Mouse (Mus musculus): ENCODE measurements around the gene Apc2. TPM values are rescaled to one million over a fixed set of nuclear protein-coding genes. Genes with fewer than 3 reads are reported as not detected.

Apc2 gene
- total RNA-seq, 1 experiment from 2014 or later, result 0.30 TPM

DNA sequence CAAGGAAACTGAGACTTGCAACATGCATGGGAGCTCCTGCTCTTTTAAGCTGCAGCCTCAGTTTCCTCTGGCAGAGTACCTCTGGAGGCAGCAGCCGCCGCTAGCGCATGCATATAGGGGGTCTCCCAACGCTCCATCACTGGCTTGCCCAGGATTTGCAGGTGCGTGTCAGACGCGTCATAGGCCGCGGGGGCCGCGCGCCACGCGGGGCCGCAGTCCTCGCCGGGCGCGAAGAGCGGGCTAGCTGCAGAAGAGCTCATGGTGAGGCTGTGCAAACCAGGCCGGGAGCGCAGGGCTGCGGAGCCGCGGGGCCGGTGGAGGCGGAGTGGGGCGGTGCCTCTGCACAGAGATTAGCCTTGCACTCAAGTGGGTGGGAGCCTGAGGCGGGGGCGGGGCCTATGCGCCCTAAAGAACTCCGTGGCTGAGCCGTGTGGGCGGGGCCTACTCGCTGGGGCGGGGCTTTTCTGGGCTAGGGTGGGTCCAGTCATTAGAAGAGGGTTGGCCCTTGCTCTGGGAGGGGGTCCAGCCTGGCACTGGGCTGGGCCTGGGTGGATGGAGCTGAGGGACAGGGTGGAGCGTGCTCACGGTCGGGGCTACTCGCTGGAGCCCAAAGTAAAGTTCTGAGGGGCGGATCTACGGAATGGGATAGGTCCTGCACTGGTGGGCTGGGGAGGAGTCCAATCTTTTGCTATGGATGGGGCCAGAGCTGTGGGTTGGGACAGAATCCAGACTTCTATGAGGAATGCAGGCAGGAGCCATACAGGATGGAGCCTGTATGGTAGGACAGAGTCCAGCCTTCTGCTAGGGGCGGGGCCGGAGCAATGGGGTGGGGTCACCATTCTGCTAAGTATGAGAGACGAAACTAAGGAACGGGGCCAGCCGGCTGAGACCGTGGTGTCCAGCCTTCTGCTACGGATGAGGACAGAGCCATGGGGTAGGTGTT is 34.9 kb upstream of the Apc2 start, which contains the start of the genes Gamt and Dazap1:
TSS of gene Gamt (minus strand) at position 371 of the 943 bp plus-strand sequence.
TSS of gene Dazap1 (plus strand) at position 845 of the 943 bp plus-strand sequence.
- peak; percentile 54 to 57 for ATAC-seq (replicated peaks in 1 of 2; ENCODE audit: insufficient read depth in 1 of 2, low FRiP score in 2 of 2, low TSS enrichment in 1 of 2, low read depth in 1 of 2, poor library complexity in 2 of 2, severe bottlenecking in 2 of 2)

DNA sequence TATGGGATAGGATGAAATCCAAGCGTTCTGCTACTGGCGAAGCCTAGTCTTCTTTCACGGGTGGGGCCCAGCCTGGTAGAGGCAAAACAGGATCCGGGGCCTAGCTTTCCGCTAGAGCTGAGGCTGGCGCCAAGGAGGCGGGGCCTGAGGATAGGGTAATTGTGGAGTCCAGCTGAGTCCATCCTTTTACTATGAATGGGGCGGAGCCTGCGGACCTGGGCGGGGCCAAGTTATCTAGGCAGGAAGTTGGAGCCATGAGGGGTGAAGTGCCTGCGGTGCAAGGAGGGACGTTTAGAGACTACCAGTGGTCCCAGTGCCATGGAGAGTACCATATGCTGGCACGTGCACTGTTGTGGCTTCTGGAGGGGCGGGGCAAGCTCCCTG is 34.2 kb upstream of the Apc2 start:
- ATAC-seq (replicated peaks in 1 of 2; ENCODE audit: insufficient read depth in 1 of 2, low FRiP score in 2 of 2, low TSS enrichment in 1 of 2, low read depth in 1 of 2, poor library complexity in 2 of 2, severe bottlenecking in 2 of 2), result peak; percentile 73 to 79

DNA sequence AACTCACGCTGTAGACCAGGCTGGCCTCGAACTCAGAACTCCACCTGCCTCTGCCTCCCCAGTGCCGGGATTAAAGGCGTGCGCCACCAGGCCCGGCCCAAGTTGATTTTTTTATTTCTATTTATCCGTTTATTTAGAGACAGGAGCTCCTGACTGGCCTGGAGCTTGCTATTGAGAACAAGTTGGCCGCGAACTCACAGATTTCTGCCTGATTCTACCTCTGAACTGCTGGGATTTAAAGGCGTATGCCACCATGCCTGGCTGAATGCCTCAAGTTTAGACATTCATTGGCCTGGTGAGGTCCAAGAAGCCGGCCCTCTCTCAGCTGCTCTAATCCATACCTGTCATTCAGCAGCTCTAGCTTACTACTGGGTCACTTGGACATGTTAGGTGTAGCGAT is 33.6 kb upstream of the Apc2 start:
- ATAC-seq (replicated peaks in 1 of 2; ENCODE audit: insufficient read depth in 1 of 2, low FRiP score in 2 of 2, low TSS enrichment in 1 of 2, low read depth in 1 of 2, poor library complexity in 2 of 2, severe bottlenecking in 2 of 2), result no peak

DNA sequence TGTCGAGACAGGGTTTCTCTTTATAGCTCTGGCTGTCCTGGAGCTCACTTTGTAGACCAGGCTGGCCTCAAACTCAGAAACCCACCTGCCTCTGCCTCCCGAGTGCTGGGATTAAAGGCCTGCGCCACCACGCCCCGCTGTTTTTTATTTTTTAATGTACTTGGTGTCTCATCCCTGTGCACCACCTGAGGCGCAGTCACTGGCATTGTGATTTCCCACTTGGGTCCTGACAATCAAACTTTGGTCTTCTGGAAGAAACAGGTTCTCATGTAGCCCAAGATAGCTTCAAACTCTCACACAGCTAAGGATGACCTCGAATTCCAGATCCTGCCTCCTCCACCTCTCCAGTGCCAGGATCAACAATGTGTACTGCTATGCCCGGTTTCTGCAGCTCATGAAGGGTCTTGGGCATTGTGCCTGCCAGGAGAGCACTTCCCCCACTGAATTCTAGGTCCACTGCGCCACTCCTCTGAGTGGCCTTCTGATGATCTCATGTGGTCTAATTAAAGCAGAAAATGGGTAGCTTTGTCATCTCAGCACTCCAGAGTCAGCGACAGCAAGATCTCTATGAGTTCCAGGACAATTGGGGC is 32.9 kb upstream of the Apc2 start:
- ATAC-seq (replicated peaks in 1 of 2; ENCODE audit: insufficient read depth in 1 of 2, low FRiP score in 2 of 2, low TSS enrichment in 1 of 2, low read depth in 1 of 2, poor library complexity in 2 of 2, severe bottlenecking in 2 of 2), result no peak

DNA sequence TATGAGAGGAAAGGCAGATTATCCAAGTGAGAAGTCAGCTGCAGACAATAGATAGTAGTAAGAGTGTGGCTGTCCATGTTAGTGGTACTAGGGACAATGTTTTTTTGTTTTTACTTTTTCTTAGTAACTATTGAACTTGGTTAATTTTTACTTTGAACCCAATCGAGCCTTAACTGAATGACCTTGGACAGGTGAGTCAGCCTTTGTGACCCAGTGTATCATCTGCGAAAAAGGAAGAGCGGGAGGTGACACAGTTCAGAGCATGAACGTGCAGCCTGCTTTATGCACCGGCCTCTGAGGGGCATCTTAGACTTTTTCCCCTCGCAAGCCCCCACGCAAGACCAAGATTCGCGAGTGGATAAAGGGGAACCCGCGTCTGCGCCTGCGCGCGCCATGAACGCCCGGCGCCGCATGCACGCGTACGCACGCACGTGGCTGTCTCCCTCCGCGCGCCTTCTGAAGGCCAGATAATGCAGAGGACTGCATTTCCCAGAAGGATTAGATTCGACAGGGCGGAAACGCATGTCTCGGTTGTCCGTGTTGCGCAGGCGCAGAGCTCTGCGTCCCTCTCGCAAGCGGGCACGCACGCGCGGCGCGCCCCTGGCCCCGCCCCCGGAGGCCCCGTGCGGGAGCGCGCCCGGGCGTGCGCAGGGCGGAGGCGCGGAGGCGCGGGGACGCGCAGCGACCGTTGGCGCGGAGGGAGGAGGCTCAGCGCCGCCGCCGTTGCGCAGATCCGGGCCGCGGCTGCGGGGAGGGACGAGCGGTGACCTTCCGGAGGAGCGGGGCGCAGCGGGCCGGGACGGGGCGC is 31.2 kb upstream of the Apc2 start:
- peak; percentile 55 to 57 for ATAC-seq (replicated peaks in 1 of 2; ENCODE audit: insufficient read depth in 1 of 2, low FRiP score in 2 of 2, low TSS enrichment in 1 of 2, low read depth in 1 of 2, poor library complexity in 2 of 2, severe bottlenecking in 2 of 2)

DNA sequence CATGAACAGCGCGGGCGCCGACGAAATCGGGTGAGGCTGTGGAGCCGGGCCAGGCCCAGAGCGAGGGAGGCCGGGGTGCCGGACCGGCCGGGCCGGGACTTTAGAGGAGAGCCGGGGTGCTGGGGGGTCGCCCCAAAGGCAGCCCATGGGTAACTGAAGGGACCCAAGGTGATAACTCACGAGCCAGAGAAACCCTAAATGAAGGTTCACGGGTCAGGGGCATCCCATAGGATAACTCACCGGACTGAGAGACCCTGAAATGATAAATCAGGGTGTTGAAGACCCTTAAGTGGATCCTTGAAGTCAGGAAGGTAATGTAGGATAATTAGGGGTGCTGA is 30.7 kb upstream of the Apc2 start:
- ATAC-seq (replicated peaks in 1 of 2; ENCODE audit: insufficient read depth in 1 of 2, low FRiP score in 2 of 2, low TSS enrichment in 1 of 2, low read depth in 1 of 2, poor library complexity in 2 of 2, severe bottlenecking in 2 of 2), result no peak

DNA sequence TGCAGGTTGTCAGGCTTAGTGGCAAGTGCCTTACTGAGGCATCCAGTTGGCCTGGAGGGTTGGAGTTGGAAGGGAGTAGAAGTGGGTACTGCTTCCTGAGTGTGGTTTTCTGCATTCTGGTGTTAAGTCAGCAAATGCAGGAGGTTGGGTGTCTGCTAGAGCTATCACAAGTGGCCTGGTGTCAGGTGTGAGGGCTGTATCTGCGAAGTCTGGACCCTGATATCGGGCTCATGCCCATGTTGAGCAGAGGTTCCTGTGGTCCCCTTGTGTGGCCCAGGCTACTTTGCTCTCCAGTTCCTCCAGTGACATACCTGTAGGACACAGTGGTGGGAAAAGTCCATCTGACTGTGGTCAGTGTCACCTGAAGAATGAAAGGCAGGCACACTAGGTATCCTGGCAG is 25.7 kb upstream of the Apc2 start:
- peak; percentile 15 to 18; a peak in 2 of 4 replicates for ATAC-seq (replicated peaks in 1 of 2; ENCODE audit: insufficient read depth in 1 of 2, low FRiP score in 2 of 2, low TSS enrichment in 1 of 2, low read depth in 1 of 2, poor library complexity in 2 of 2, severe bottlenecking in 2 of 2)

DNA sequence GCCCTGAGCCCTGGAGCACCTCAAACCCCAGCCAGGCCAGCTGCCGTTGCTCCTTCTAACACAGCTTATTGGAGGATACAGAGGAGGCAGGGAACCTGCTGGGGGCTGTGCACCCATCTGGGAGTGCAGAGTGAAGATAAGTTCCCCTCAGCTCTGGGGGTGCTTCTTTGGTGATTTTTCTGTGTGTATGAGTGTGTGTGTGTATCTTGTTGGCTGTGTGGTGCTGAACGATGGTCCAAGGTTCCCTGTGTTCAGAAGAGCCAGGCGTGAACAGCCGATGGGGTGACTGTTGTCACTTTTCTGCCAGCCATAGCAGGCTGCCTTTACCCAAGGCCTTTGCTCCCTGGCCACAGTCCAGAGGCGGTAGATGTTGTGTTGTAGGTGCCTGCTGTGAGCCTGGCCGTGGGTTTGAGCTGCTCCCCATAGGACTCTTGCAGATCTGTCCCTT is 25.0 kb upstream of the Apc2 start:
- peak in 1 of 2 experiments; percentile 11; a peak in 1 of 4 replicates for ATAC-seq (replicated peaks in 1 of 2; ENCODE audit: insufficient read depth in 1 of 2, low FRiP score in 2 of 2, low TSS enrichment in 1 of 2, low read depth in 1 of 2, poor library complexity in 2 of 2, severe bottlenecking in 2 of 2)

DNA sequence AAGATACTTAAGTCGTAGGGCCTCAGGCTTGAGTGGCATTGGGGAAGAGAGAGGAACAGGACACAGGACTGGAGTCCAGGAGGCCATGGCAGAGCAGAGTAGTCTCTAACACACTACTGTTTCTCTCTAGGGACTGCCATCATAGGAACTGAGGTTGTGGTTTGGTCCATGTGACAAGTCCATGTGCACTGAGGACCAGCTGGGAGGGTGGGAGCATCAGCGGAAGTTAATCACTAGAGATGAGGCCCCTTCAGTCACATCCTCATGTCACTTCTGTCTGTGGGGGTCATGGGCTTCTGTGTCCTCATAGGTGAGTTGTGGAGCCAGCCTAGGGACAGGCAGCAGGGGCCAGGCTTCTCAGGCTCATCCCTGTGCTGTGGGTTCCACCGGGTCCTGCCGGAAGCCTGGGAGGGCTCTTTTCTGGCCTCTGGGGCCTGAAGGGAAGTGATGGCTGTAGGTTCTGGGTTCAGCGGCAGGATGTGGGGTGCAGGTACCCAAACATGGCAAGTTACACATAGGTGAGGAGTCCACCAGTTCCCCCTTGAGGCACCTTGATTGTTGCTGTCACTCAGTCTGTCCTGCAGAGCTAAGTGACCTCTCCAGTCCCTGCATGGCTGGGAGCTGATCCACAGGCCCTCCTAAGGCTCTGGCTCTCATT is 24.5 kb upstream of the Apc2 start:
- ATAC-seq (replicated peaks in 1 of 2; ENCODE audit: insufficient read depth in 1 of 2, low FRiP score in 2 of 2, low TSS enrichment in 1 of 2, low read depth in 1 of 2, poor library complexity in 2 of 2, severe bottlenecking in 2 of 2), result peak; percentile 5 to 33; a peak in 2 of 4 replicates

DNA sequence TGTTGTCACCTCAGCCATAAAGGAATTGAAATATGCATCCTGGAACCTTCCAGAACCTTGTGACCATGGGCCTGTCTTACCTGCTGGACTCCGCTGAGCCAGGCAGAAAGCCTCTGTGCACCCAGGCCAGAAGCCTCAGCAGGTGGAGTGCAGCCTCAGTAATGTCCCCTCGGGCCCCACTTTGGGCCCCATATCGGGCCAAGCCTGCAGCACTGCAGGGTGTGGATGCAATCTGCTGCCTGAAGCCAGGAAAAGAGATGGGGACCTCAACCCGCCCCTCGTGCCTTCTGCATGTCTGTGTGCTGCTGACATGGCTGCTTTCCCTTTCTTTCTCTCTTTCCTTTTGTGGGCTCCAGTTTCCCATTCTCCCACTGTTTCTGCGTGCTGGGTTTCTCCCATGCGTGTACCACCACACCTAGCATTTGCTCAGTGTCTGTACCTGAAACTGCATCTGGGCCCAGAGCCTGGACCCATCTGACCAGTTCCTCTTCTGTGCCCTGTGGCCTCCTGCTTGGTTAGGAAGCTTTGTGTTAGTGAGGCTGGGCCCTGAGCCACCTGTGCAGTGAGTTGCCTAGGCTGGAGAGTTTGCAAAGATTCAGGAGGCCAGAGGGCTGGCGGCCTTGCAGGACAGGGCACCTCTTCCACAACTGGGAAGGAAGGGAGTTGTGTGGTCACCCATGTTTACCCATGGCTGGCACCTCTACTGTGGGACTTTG is 23.7 kb upstream of the Apc2 start:
- peak in 1 of 2 experiments; percentile 8; a peak in 1 of 4 replicates for ATAC-seq (replicated peaks in 1 of 2; ENCODE audit: insufficient read depth in 1 of 2, low FRiP score in 2 of 2, low TSS enrichment in 1 of 2, low read depth in 1 of 2, poor library complexity in 2 of 2, severe bottlenecking in 2 of 2)

DNA sequence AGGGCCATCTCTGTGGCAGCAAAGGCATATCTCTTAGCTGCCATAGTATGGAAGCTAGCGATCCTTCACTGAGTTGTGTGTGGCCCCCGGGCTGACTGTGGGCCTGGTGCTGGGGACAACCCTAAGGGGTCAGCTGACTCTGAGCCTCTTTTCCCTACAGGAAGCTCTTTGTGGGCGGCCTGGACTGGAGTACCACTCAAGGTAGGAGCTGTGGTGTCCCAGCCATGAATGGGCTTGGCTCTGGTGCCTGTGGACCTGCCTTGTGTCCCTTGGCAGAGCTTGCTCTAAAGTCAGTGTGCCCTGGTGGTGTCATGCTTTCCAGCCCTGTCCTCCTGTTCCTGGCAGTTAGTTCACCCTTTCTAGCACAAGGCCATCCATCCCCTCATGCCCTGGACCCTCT is 21.9 kb upstream of the Apc2 start:
- ATAC-seq (replicated peaks in 1 of 2; ENCODE audit: insufficient read depth in 1 of 2, low FRiP score in 2 of 2, low TSS enrichment in 1 of 2, low read depth in 1 of 2, poor library complexity in 2 of 2, severe bottlenecking in 2 of 2), result no peak

DNA sequence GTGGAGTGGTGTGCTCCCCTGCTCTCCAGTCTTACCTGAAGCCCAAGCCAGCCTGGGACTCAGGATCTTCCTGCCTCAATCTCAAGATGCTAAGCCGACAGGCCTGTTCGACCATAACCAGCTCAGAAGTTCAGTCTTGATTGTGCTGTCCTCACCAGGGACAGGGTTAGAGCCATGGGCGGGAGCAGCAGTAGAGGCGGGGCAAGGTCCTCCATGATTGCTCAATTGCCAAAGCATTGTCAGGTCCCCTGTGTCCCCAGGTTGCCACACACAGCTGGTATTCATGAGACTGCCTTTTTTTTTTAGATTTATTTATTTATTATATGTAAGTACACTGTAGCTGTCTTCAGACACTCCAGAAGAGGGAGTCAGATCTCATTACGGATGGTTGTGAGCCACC is 19.5 kb upstream of the Apc2 start:
- no peak for ATAC-seq (replicated peaks in 1 of 2; ENCODE audit: insufficient read depth in 1 of 2, low FRiP score in 2 of 2, low TSS enrichment in 1 of 2, low read depth in 1 of 2, poor library complexity in 2 of 2, severe bottlenecking in 2 of 2)

DNA sequence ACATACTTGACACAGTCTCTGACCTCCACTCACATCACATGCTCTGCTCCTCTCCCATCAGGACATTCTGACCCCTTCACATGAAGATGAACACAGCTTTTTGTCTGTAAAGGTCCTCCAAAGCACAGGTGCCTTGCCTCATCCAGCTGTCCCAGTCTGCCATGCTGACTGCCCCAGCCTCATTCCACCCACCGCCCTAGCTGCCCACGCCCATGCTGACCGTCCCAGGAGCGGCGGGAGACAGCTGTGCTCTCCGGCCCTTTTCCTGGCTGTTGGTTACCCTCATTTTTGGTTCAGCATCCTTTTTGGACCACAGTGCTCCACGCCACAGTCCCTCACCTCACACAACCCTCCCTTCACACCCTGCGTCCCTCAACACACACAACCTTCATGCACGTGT is 17.4 kb upstream of the Apc2 start:
- ATAC-seq (replicated peaks in 1 of 2; ENCODE audit: insufficient read depth in 1 of 2, low FRiP score in 2 of 2, low TSS enrichment in 1 of 2, low read depth in 1 of 2, poor library complexity in 2 of 2, severe bottlenecking in 2 of 2), result no peak

DNA sequence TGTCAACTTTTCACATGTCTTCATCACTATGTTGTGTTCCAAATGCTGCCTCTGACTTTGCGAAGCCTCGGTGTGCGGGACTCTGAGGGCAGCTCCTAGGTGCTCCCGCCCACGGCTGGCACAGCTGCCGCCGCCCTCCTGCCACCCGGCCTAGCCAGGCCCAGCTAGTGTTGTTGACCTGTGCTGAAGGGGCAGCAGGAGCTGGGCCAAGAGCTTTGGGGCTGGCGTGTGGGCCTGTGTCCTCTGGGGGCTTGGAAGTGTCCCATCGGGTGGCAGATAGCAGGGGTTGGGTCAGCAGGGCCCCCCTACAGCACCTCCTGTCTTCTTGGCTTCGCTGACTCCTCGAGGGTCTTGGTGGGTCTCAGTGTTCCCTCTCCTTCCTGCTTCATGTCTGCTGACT is 16.5 kb upstream of the Apc2 start:
- no peak for ATAC-seq (replicated peaks in 1 of 2; ENCODE audit: insufficient read depth in 1 of 2, low FRiP score in 2 of 2, low TSS enrichment in 1 of 2, low read depth in 1 of 2, poor library complexity in 2 of 2, severe bottlenecking in 2 of 2)

DNA sequence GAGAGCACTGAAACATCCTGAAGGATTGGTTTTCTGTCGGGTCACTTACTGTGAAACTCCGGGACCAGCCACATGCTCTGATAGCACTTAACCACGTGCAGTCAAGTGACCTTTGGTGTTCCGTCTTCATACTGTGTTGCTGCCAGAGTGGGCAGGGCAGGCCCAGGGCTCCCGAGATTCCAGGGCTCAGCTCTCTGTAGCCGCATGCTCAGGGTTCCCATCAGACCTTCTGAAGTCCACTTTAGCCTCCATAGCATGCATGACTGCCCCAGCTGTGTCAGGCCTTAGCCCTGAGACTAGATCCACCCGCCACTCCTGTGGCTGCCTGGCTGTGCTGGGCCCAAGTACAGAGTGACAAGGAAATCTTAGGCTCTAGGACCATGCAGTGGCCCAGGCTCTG is 14.5 kb upstream of the Apc2 start:
- ATAC-seq (replicated peaks in 1 of 2; ENCODE audit: insufficient read depth in 1 of 2, low FRiP score in 2 of 2, low TSS enrichment in 1 of 2, low read depth in 1 of 2, poor library complexity in 2 of 2, severe bottlenecking in 2 of 2), result no peak

DNA sequence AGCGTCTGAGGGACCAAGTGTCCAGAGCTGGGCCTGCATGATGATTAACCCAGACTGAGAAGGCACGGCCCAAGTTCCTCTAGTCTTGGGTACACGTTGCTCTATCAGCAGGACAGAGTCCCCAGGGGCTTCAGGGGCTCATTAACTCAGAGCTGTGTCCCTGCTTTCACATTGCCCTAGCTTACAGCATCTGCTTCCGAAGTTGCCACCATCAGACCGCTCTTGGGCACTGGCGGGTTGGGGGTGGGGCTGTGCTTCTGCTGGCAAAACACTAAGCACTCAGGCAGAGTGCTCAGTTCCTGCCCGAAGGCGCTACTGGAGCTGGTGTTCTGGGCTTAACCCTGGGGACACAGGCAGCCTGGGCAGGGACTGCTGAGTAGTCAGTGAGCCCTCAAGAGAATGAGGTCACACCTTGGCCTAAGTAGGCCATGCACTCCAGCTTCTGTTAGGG is 13.8 kb upstream of the Apc2 start:
- ATAC-seq (replicated peaks in 1 of 2; ENCODE audit: insufficient read depth in 1 of 2, low FRiP score in 2 of 2, low TSS enrichment in 1 of 2, low read depth in 1 of 2, poor library complexity in 2 of 2, severe bottlenecking in 2 of 2), result peak; percentile 54 to 61; a peak in 3 of 4 replicates
